Mouse (Mus musculus) liver, adult 2 months (tissue): Measurements from ENCODE around the gene Gm21149. TPM values are rescaled to one million over a fixed set of nuclear protein-coding genes. Genes with fewer than 3 reads are reported as not detected.
A peak's percentile ranks its signal among the peaks of the same experiment; 100 is the strongest.
"Not testable (repeated sequence)": the region's sequence is repeated elsewhere in the genome, so short reads cannot be mapped to it uniquely, and the experiment has no call there.

Source experiments
- DNase-seq: peaks from one replicate; pipeline ENCODE4 v3.0.0-alpha.2; 2011; ENCODE audit warnings: low read depth, low spot score; ENCODE audit errors: extremely low read depth
- H3K27ac ChIP-seq: fragments of 200-500 bp; replicated peaks from 2 replicates; pipeline ENCODE4 v1.5.1; 2012; ENCODE audit warnings: low read depth, mild to moderate bottlenecking, control low read depth, inconsistent platforms, low read length; ENCODE audit not compliant: insufficient read depth
- H3K27me3 ChIP-seq: fragments of 200-500 bp; 2 replicates; pipeline ENCODE4 v1.6.1; 2012; ENCODE audit warnings: mild to moderate bottlenecking, moderate library complexity, low read length, inconsistent platforms; ENCODE audit not compliant: control insufficient read depth, insufficient read depth
- H3K36me3 ChIP-seq: fragments of 200-500 bp; 2 replicates; pipeline ENCODE4 v1.6.1; 2012; ENCODE audit warnings: low read length, inconsistent platforms; ENCODE audit not compliant: control insufficient read depth, insufficient read depth
- H3K4me1 ChIP-seq: fragments of 200-500 bp; 2 replicates; pipeline ENCODE4 v1.6.1; 2011; ENCODE audit warnings: low read length; ENCODE audit not compliant: control insufficient read depth, insufficient read depth
- H3K4me3 ChIP-seq: fragments of 200-500 bp; 2 replicates; pipeline ENCODE4 v1.5.1; 2011; ENCODE audit warnings: low read depth, mild to moderate bottlenecking, control low read depth, low read length, moderate library complexity; ENCODE audit not compliant: insufficient read depth
- H3K79me2 ChIP-seq: fragments of 200-500 bp; 2 replicates; pipeline ENCODE4 v1.6.1; 2012; ENCODE audit warnings: inconsistent platforms, mild to moderate bottlenecking, low read length, moderate library complexity; ENCODE audit not compliant: control insufficient read depth, insufficient read depth
- H3K9ac ChIP-seq: fragments of 200-500 bp; 2 replicates; pipeline ENCODE4 v1.6.1; 2012; ENCODE audit warnings: low read depth, mild to moderate bottlenecking, control low read depth, inconsistent platforms, low read length
- CTCF ChIP-seq: fragments of 200-500 bp; IDR thresholded peaks from 2 replicates; pipeline ENCODE4 v1.5.1; 2011; ENCODE audit warnings: low read depth, low read length, control low read depth
- POLR2A ChIP-seq: fragments of 200-500 bp; IDR thresholded peaks from 2 replicates; pipeline ENCODE4 v1.6.1; 2011; ENCODE audit warnings: low read length, control low read depth; ENCODE audit not compliant: insufficient read depth; ENCODE audit errors: extremely low read depth
- WGBS: fragments of 180-500 bp; shearing (Covaris S2); methylation state at CpG from one replicate; pipeline ENCODE4 v1.1.7; 2018; 5-methylcytosine and 5-hydroxymethylcytosine counted together
- polyA plus RNA-seq: library from polyadenylated mRNA; depleted of rRNA; stranded (reverse); fragments of >200 nt; gene quantifications from 2 replicates; pipeline ENCODE4 v1.2.3, GENCODE M21; 2012
- total RNA-seq: library from RNA; depleted of rRNA; stranded (reverse); fragments of >200 nt; gene quantifications from 2 replicates; pipeline ENCODE4 v1.2.3, GENCODE M21; 2014

The Gm21149 gene
- total and polyA plus RNA-seq, 2 experiments = not detected

DNA sequence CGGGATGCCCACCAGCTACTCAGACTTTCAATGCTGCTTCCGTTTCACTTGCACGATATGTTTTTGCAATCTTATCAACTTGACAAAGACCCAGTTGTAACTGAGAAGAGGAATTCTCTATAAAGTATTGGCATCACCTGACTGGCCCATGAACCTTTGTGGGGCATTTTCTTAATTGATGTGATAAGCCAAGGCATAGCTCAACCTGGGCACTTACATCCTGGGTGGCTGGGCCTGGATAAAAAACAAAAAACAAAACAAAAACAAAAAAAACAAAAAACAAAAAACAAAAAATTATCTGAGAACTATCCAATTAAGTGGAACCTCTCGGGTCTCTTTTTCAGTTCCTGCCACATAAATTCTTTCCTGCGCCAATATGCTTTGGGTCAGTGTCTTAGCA, 12.4 kb upstream of the Gm21149 start:
- no peak overlapping the region for H3K27ac ChIP-seq
- H3K4me3 ChIP-seq = no peak overlapping the region
- H3K36me3 ChIP-seq = no peaks in the 10 kb centered on the region
- H3K9ac ChIP-seq = no peak overlapping the region
- H3K27me3 ChIP-seq = no peaks in the 10 kb centered on the region
- no peak for TF ChIP-seq POLR2A
- TF ChIP-seq CTCF = no peak
- no peak for DNase-seq
- no peaks in the 10 kb centered on the region for H3K4me1 ChIP-seq
- WGBS = 77% methylated on average over 5 of the region's 5 CpGs
- no peaks in the 10 kb centered on the region for H3K79me2 ChIP-seq

DNA sequence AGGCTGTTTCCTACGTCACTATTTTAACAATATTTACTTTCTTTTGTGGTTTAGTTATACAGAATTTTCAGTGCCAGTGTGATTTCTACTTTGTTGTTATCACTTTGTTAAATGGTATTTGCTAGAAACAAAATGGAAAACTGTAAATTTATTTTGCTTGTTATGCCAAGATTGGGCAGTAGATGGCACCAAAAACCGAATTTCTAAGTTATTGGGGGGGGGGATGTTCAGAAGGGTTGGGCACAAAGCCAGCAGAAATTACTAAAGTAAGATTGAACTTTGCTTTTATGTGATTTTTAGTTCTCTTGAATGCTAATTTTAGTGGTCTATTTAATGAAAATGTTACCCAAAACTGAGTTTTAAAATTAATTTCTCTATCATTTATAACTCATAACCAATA, 8.3 kb upstream of the Gm21149 start:
- H3K4me1 ChIP-seq, H3K4me3 ChIP-seq, H3K36me3 ChIP-seq, DNase-seq, H3K27ac ChIP-seq, H3K27me3 ChIP-seq, H3K9ac ChIP-seq, H3K79me2 ChIP-seq: not testable (repeated sequence)
- 16% methylated on average over 2 of the region's 2 CpGs for WGBS
- 0 out of 2 replicates have a peak, but pooled peaks have one; percentile 9 for TF ChIP-seq CTCF

DNA sequence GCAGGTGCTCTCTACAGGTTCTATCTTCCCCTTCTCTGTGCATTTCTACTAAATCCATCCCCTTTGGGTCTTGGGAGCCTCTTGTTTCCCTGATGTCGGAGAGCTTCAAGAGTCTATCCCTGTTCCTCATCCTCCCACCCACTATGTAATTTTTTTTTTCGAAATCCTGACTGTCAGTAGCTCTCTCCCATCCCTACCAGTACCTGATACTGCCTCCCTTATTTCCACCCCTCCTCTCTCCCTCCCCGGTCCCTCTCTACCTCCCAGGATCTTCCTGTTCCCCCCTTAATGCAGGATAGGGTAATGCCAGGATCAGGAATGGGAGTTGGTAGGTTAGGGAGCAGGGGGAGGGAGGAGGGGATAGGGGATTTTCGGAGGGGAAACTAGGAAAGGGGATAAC, 7.3 kb upstream of the Gm21149 start:
- H3K27me3 ChIP-seq, H3K27ac ChIP-seq, H3K36me3 ChIP-seq, H3K4me3 ChIP-seq, DNase-seq, H3K4me1 ChIP-seq, H3K9ac ChIP-seq, H3K79me2 ChIP-seq: not testable (repeated sequence)
- 51% methylated on average over 4 of the region's 4 CpGs for WGBS

DNA sequence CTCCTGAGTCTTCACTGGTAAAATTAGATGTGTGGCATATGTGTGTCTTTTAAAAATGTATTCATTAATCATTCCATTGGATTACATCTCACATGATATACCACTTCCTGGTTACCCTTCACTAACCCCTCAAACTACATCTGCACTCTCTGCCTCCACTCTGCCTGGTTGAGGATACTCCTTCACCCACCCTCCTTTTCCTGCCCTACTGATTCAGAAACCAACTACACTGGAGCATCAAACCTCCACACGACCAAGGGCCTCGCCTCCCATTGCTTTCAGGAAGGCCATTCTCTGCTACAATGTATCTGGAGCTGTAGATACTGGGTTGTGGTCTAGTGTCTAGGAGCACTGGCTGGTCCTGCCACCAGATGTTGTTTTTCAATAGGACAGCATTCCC, 6.5 kb upstream of the Gm21149 start:
- H3K27me3 ChIP-seq, H3K36me3 ChIP-seq, H3K27ac ChIP-seq, H3K4me3 ChIP-seq, H3K9ac ChIP-seq, H3K4me1 ChIP-seq, H3K79me2 ChIP-seq, DNase-seq: not testable (repeated sequence)
- WGBS = 52% methylated on average over 2 of the region's 2 CpGs

DNA sequence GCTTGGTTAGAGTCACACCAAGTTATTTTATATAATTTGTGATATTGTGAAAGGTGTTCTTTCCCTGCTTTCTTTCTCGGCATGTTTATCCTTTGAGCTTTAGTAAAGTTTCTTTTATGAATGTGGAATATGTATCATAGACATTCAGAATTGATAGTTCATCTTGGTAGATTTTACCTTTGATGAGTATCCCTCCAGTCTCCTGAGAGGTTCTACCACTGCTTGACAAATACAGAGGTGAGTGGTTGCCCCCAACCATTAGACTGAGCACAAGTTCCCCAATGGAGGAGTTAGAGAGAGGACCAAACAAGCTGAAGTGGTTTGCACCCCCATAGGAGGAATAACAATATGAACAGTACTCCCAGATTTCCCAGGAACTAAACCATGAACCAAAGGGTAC, 6.2 kb downstream of the Gm21149 start:
- H3K27me3 ChIP-seq, DNase-seq, H3K27ac ChIP-seq, H3K4me1 ChIP-seq, H3K36me3 ChIP-seq, H3K4me3 ChIP-seq, H3K9ac ChIP-seq, H3K79me2 ChIP-seq: not testable (repeated sequence)
- WGBS = 74% methylated on average over 1 of the region's 1 CpGs

DNA sequence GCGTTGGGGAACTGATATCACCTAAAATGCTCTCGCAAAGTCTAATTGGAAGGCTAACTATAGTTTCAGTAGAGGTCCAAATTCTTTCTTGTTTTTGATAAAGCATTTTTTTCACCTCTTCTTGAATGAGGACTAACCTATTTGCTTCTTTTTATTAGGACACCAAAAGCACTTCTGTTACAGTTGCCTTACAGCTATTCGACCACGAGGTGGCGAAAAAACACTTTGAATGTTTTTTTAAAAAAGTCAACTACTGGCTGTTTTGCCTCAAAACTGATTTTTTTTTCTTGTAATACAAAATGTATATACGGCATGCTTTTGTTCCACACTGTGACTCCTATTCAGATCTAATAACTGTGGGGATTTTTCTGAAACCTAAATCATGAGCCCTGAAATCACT, 8.6 kb downstream of the Gm21149 start:
- H3K36me3 ChIP-seq, H3K9ac ChIP-seq, H3K4me1 ChIP-seq, DNase-seq, H3K79me2 ChIP-seq, H3K27me3 ChIP-seq, H3K27ac ChIP-seq, H3K4me3 ChIP-seq: not testable (repeated sequence)
- peak; percentile 26; the same call in 1 of the 2 replicates for TF ChIP-seq CTCF
- 52% methylated on average over 6 of the region's 6 CpGs for WGBS

DNA sequence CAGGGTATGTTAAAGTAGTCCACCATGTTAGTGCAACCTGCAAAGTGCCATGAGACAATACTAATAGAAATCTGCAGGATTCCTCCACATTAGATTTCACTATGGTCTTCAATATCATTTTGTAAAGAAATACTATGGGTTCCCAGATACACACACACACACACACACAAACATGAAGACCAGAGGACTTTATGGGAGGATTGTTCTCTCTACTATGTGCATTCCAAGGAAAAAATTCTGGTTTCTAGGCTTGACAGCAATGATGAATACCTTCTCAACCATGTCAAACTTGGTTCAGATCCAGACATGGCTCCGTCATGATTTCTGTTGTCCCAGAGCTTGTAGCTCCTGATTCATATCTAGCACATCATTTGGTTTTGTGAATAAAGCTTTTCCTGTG, 10.1 kb downstream of the Gm21149 start:
- not testable (repeated sequence) for H3K79me2 ChIP-seq, H3K4me3 ChIP-seq, H3K9ac ChIP-seq, H3K27ac ChIP-seq, H3K27me3 ChIP-seq, H3K4me1 ChIP-seq, DNase-seq, H3K36me3 ChIP-seq
- 45% methylated on average over 1 of the region's 1 CpGs for WGBS

DNA sequence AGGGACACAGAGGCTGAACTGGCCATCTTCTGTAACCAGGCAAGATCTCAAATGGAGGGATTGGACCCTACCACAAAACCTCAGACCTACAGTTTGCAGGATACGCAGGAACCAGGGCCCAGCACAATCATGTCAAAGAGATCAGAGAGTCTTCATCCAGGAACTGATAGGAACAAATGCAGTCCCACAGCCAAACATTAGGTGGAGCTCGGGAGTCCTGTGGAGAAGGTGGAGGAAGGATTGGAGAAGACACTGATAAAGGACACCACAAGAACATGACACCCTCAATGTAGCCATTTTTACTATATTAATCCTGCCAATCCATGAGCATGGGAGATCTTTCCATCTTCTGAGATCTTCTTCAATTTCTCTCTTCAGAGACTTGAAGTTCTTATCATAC, 12.8 kb downstream of the Gm21149 start:
- H3K27ac ChIP-seq, H3K4me1 ChIP-seq, H3K27me3 ChIP-seq, H3K79me2 ChIP-seq, H3K4me3 ChIP-seq, H3K36me3 ChIP-seq, DNase-seq, H3K9ac ChIP-seq: not testable (repeated sequence)
- 37% methylated on average over 2 of the region's 2 CpGs for WGBS
